In genomic region chr5:35985611-35986010, GRCm38 (mm10) we compare ENCODE assay signal across 18 mouse cellular contexts.
A peak's percentile ranks its signal among the peaks of the same experiment; 100 is the strongest.
DNase-seq lines count a peak whose midpoint lies in the region; ATAC-seq and TF ChIP-seq lines count a peak whose summit lies in the region.
"Had no signal": no experiment of that assay in that cellular context is flagged by ENCODE, and none has a peak within 500 bp of the region (broad histone marks: within the 10 kb centered on the region; RNA-seq: fewer than 3 reads in every experiment).

No protein-coding gene starts in this region.

- H3K36me3 ChIP-seq in forebrain, postnatal 0 days (ENCODE audit: insufficient read depth): peaks cover 59% of the 10 kb centered on the region
- H3K36me3 ChIP-seq in forebrain, embryonic 12.5 days (replicated peaks): peaks cover 71% of the 10 kb centered on the region
- H3K36me3 ChIP-seq in heart, embryonic 11.5 days (ENCODE audit: control insufficient read depth, insufficient read depth, low read length): peaks cover 29% of the 10 kb centered on the region

- no peak overlapping the region for H3K4me3 ChIP-seq in forebrain, postnatal 0 days (ENCODE audit: low read depth, low read length)
- H3K4me3 ChIP-seq in forebrain, embryonic 12.5 days (replicated peaks): no peak overlapping the region
- H3K4me3 ChIP-seq in heart, embryonic 11.5 days (ENCODE audit: low read depth, low read length): no peak overlapping the region
- H3K4me3 ChIP-seq: hindbrain, embryonic 10.5 days; intestine, embryonic 15.5 days; kidney, embryonic 15.5 days; left cerebral cortex, adult 2 months; midbrain, embryonic 13.5 days; myocyte had no signal

- H3K27me3 ChIP-seq in forebrain, postnatal 0 days (ENCODE audit: insufficient read depth, low read length): no peaks in the 10 kb centered on the region
- H3K27me3 ChIP-seq in forebrain, embryonic 12.5 days: no peaks in the 10 kb centered on the region
- H3K27me3 ChIP-seq in heart, embryonic 11.5 days (ENCODE audit: control insufficient read depth, insufficient read depth, low read length): no peaks in the 10 kb centered on the region
- H3K27me3 ChIP-seq: intestine, embryonic 15.5 days; kidney, embryonic 15.5 days; midbrain, embryonic 13.5 days had no signal

- peak; percentile 54 for ATAC-seq in forebrain, postnatal 0 days
- ATAC-seq in forebrain, embryonic 12.5 days (ENCODE audit: low FRiP score): no peak
- no peak for ATAC-seq in heart, embryonic 11.5 days (replicated peaks; ENCODE audit: insufficient number of reproducible peaks, low FRiP score, low TSS enrichment)
- ATAC-seq: intestine, embryonic 15.5 days had no signal

- DNase-seq in forebrain, postnatal 0 days: peak; percentile 38
- peak; percentile 45 for DNase-seq in layer of hippocampus, adult 9-11 months
- DNase-seq in layer of hippocampus, adult 11-12 months (ENCODE audit: low spot score): no peak
- peak; percentile 66 to 70 for DNase-seq in left cerebral cortex, postnatal 14 days (ENCODE audit: low spot score in 2 of 2)
- no peak for DNase-seq in adrenal gland, adult 2 months
- no peak for DNase-seq in adrenal gland, postnatal 25 days
- DNase-seq: cerebellum, adult 9-11 months; lung, embryonic 14.5 days; thymus, adult 2 months had no signal

- intact Hi-C loops in left cerebral cortex, postnatal 14 days (cut with DNase I): loop anchor here (2.0 to 10.0 kb wide), 2 partner anchors 413 to 759 kb away; partner anchors contain the start of genes Bloc1s4 and Sorcs2

- TF ChIP-seq CTCF in forebrain, postnatal 0 days (IDR thresholded peaks at IDR 0.05; ENCODE audit: low read depth): no peak

- WGBS in forebrain, postnatal 0 days: 46% methylated on average over 8 of the region's 8 CpGs
- 71% methylated on average over 8 of the region's 8 CpGs for WGBS in forebrain, embryonic 12.5 days
- WGBS in heart, embryonic 11.5 days (ENCODE audit: insufficient replicate concordance): 61% methylated on average over 8 of the region's 8 CpGs

- no peaks in the 10 kb centered on the region for H3K9me3 ChIP-seq in forebrain, postnatal 0 days (ENCODE audit: low read length)
- H3K9me3 ChIP-seq in forebrain, embryonic 12.5 days: no peaks in the 10 kb centered on the region
- no peaks in the 10 kb centered on the region for H3K9me3 ChIP-seq in heart, embryonic 11.5 days (replicated peaks; ENCODE audit: control insufficient read depth, low read length)
- H3K9me3 ChIP-seq: hindbrain, embryonic 10.5 days; intestine, embryonic 15.5 days; kidney, embryonic 15.5 days; midbrain, embryonic 13.5 days had no signal

- no peaks in the 10 kb centered on the region for H3K4me1 ChIP-seq in forebrain, postnatal 0 days (ENCODE audit: insufficient read depth)
- H3K4me1 ChIP-seq in forebrain, embryonic 12.5 days: no peaks in the 10 kb centered on the region
- H3K4me1 ChIP-seq in heart, embryonic 11.5 days (ENCODE audit: control insufficient read depth, insufficient read depth, low read length): peaks cover 11% of the 10 kb centered on the region
- H3K4me1 ChIP-seq: hindbrain, embryonic 10.5 days; intestine, embryonic 15.5 days; midbrain, embryonic 13.5 days had no signal

- H3K27ac ChIP-seq in forebrain, postnatal 0 days (ENCODE audit: low read depth, low read length): no peak overlapping the region
- H3K27ac ChIP-seq in forebrain, embryonic 12.5 days: no peak overlapping the region
- H3K27ac ChIP-seq in heart, embryonic 11.5 days (ENCODE audit: low read depth, low read length): peak overlapping the region; percentile 75
- H3K27ac ChIP-seq: hindbrain, embryonic 10.5 days; intestine, embryonic 15.5 days; kidney, embryonic 15.5 days; midbrain, embryonic 13.5 days had no signal

- no peak overlapping the region for H3K9ac ChIP-seq in forebrain, postnatal 0 days
- no peak overlapping the region for H3K9ac ChIP-seq in forebrain, embryonic 12.5 days
- H3K9ac ChIP-seq in heart, embryonic 11.5 days (ENCODE audit: low read depth, low read length): no peak overlapping the region
- H3K9ac ChIP-seq: intestine, embryonic 15.5 days; kidney, embryonic 15.5 days; lung, embryonic 14.5 days; midbrain, embryonic 13.5 days had no signal

- no peak overlapping the region for H3K4me2 ChIP-seq in forebrain, postnatal 0 days (ENCODE audit: low read depth)
- H3K4me2 ChIP-seq in forebrain, embryonic 12.5 days: no peak overlapping the region
- no peak overlapping the region; the same call in 1 of the 2 replicates for H3K4me2 ChIP-seq in heart, embryonic 11.5 days
- H3K4me2 ChIP-seq: intestine, embryonic 15.5 days; kidney, embryonic 15.5 days; liver, embryonic 11.5 days; lung, embryonic 14.5 days; midbrain, embryonic 13.5 days had no signal

Comparison
In these comparisons a context has a peak if more than half of its experiments do, and no peak if none do; other contexts are left out.
1. DNase-seq: peak in forebrain, postnatal 0 days (single experiment), layer of hippocampus, adult 9-11 months (single experiment) and left cerebral cortex, postnatal 14 days (2 of 2); none in layer of hippocampus, adult 11-12 months (single experiment), adrenal gland, adult 2 months (single experiment) and adrenal gland, postnatal 25 days (single experiment).